Mouse (Mus musculus): ENCODE data around the gene Ptpn5.

DNA sequence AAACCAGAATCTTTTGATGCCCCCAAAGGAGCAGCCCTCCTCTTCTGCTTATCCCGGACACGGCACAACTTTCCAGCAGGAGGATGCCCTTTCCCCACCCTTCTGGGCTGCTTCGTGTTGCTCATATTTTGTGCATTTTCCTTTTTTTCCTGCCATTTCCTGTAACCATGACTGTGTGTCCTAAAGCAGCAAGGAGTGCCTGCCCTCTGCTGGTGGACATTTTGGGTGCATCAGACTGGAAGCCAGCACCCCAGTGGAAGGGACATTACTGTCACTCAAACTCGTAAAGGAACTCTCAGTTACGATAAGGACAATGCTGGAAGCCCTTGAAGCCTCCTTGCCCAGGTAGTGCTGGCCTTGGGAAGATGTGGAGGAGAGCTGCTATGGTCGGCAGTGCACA, 52.2 kb downstream of the Ptpn5 start:
- TF ChIP-seq CTCF (IDR thresholded peaks at IDR 0.05; ENCODE audit: low read depth, low read length) (peak; percentile 91), POLR2A (IDR thresholded peaks at IDR 0.05; ENCODE audit: borderline replicate concordance, low read depth, low read length) (no peak)
